Mouse (Mus musculus) duodenum, adult 2 months (tissue): Measurements from ENCODE around the gene 4930447F04Rik. TPM values are rescaled to one million over a fixed set of nuclear protein-coding genes. Genes with fewer than 3 reads are reported as not detected.

ENCODE experiments used
- polyA plus RNA-seq: library from polyadenylated mRNA; depleted of rRNA; stranded (reverse); fragments of >200 nt; gene quantifications from 2 replicates; pipeline ENCODE4 v1.2.3, GENCODE M21; 2012; ENCODE audit warnings: low replicate concordance; rRNA removed

The 4930447F04Rik gene
- polyA plus RNA-seq = not detected in 2 replicates

DNA sequence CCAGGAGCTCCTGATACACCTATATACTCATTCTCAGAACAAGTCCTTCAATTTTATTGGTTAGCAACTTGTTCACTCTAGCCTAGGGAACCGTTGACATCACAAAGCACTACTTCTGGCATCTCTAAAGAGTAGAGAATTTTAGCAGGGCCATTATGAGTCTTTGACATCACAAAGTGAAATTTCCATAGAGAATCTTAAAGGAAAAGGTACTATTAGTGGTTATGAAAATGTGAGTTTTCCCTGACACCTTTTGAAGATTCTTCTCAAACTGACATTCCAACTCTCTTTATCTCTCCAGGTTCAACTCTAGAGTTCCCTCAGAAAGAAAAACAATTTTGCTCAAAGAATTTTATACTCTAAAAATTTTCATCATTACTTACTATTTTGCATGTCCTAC lies at the start of gene 4930447F04Rik:
Gene 4930447F04Rik (minus strand): TSS at position 101 of the 400 bp plus-strand sequence.

